Mouse (Mus musculus) neutrophil, adult 5-6 weeks (primary cell): ENCODE measurements around the gene Dnajc22. TPM values are rescaled to one million over a fixed set of nuclear protein-coding genes. Genes with fewer than 3 reads are reported as not detected.

Experiments
- ATAC-seq: fragments of 151-379, 151-347 bp; 2 replicates; pipeline ENCODE4 v1.8.0; 2017; ENCODE audit warnings: mild to moderate bottlenecking, moderate TSS enrichment; ENCODE audit not compliant: insufficient number of reproducible peaks, poor library complexity, low FRiP score, severe bottlenecking; ENCODE audit errors: extremely low read depth
- total RNA-seq: library from RNA; stranded (forward); fragments of 200-1000 nt; gene quantifications from 2 replicates; pipeline ENCODE4 v1.2.3, GENCODE M21; 2017

Dnajc22 gene
- total RNA-seq, 1 experiment from 2014 or later: not detected

- no peak for ATAC-seq
These were observed 18.2 kb downstream of the Dnajc22 start for GRCm38 (mm10) chr15:99111139-99111538.

- no peak for ATAC-seq
These were observed 18.8 kb downstream of the Dnajc22 start for GRCm38 (mm10) chr15:99111809-99112208.

- ATAC-seq: no peak
These were observed 19.9 kb downstream of the Dnajc22 start for GRCm38 (mm10) chr15:99112843-99113395.

- ATAC-seq: no peak
These were observed 20.5 kb downstream of the Dnajc22 start for GRCm38 (mm10) chr15:99113396-99113975.

GRCm38 (mm10) chr15:99114312-99115064 lies 21.5 kb downstream of the Dnajc22 start:
- ATAC-seq: no peak

GRCm38 (mm10) chr15:99115065-99115423 lies 22.1 kb downstream of the Dnajc22 start:
- ATAC-seq: no peak

- no peak for ATAC-seq
These were observed 23.6 kb downstream of the Dnajc22 start for GRCm38 (mm10) chr15:99116539-99116938.

GRCm38 (mm10) chr15:99120814-99121213 lies 27.8 kb downstream of the Dnajc22 start:
- no peak for ATAC-seq

- ATAC-seq: no peak
These were observed 29.7 kb downstream of the Dnajc22 start for GRCm38 (mm10) chr15:99122642-99123041.

- no peak for ATAC-seq
These were observed 32.7 kb downstream of the Dnajc22 start, which contains the start of gene Spats2 for GRCm38 (mm10) chr15:99125711-99126080. Gene Spats2, plus strand, starts transcription at chr15:99125916.

GRCm38 (mm10) chr15:99126081-99126815 lies 33.3 kb downstream of the Dnajc22 start:
- no peak for ATAC-seq

GRCm38 (mm10) chr15:99126816-99127365 lies 33.9 kb downstream of the Dnajc22 start:
- no peak for ATAC-seq

- no peak for ATAC-seq
These were observed 35.0 kb downstream of the Dnajc22 start for GRCm38 (mm10) chr15:99127851-99128522.

- ATAC-seq: no peak
These were observed 36.5 kb downstream of the Dnajc22 start for GRCm38 (mm10) chr15:99129441-99129840.

GRCm38 (mm10) chr15:99129956-99130910 lies 37.3 kb downstream of the Dnajc22 start:
- ATAC-seq: no peak

GRCm38 (mm10) chr15:99138389-99138788 lies 45.4 kb downstream of the Dnajc22 start:
- no peak for ATAC-seq

- ATAC-seq: no peak
These were observed 46.7 kb downstream of the Dnajc22 start for GRCm38 (mm10) chr15:99139669-99140068.

- no peak for ATAC-seq
These were observed 57.5 kb downstream of the Dnajc22 start for GRCm38 (mm10) chr15:99150516-99150915.
